Mouse (Mus musculus) liver, adult 2 months (tissue): ENCODE data around the gene Polr2l. TPM values are rescaled to one million over a fixed set of nuclear protein-coding genes. Genes with fewer than 3 reads are reported as not detected.

Source experiments
- DNase-seq: peaks from one replicate; pipeline ENCODE4 v3.0.0-alpha.2; 2011; ENCODE audit warnings: low read depth, low spot score; ENCODE audit errors: extremely low read depth
- H3K27ac ChIP-seq: fragments of 200-500 bp; replicated peaks from 2 replicates; pipeline ENCODE4 v1.5.1; 2012; ENCODE audit warnings: low read depth, mild to moderate bottlenecking, control low read depth, inconsistent platforms, low read length; ENCODE audit not compliant: insufficient read depth
- H3K27me3 ChIP-seq: fragments of 200-500 bp; 2 replicates; pipeline ENCODE4 v1.6.1; 2012; ENCODE audit warnings: mild to moderate bottlenecking, moderate library complexity, low read length, inconsistent platforms; ENCODE audit not compliant: control insufficient read depth, insufficient read depth
- H3K36me3 ChIP-seq: fragments of 200-500 bp; 2 replicates; pipeline ENCODE4 v1.6.1; 2012; ENCODE audit warnings: low read length, inconsistent platforms; ENCODE audit not compliant: control insufficient read depth, insufficient read depth
- H3K4me1 ChIP-seq: fragments of 200-500 bp; 2 replicates; pipeline ENCODE4 v1.6.1; 2011; ENCODE audit warnings: low read length; ENCODE audit not compliant: control insufficient read depth, insufficient read depth
- H3K4me3 ChIP-seq: fragments of 200-500 bp; 2 replicates; pipeline ENCODE4 v1.5.1; 2011; ENCODE audit warnings: low read depth, mild to moderate bottlenecking, control low read depth, low read length, moderate library complexity; ENCODE audit not compliant: insufficient read depth
- H3K79me2 ChIP-seq: fragments of 200-500 bp; 2 replicates; pipeline ENCODE4 v1.6.1; 2012; ENCODE audit warnings: inconsistent platforms, mild to moderate bottlenecking, low read length, moderate library complexity; ENCODE audit not compliant: control insufficient read depth, insufficient read depth
- H3K9ac ChIP-seq: fragments of 200-500 bp; 2 replicates; pipeline ENCODE4 v1.6.1; 2012; ENCODE audit warnings: low read depth, mild to moderate bottlenecking, control low read depth, inconsistent platforms, low read length
- CTCF ChIP-seq: fragments of 200-500 bp; IDR thresholded peaks from 2 replicates; pipeline ENCODE4 v1.5.1; 2011; ENCODE audit warnings: low read depth, low read length, control low read depth
- POLR2A ChIP-seq: fragments of 200-500 bp; IDR thresholded peaks from 2 replicates; pipeline ENCODE4 v1.6.1; 2011; ENCODE audit warnings: low read length, control low read depth; ENCODE audit not compliant: insufficient read depth; ENCODE audit errors: extremely low read depth
- WGBS: fragments of 180-500 bp; shearing (Covaris S2); methylation state at CpG from one replicate; pipeline ENCODE4 v1.1.7; 2018; 5-methylcytosine and 5-hydroxymethylcytosine counted together
- polyA plus RNA-seq: library from polyadenylated mRNA; depleted of rRNA; stranded (reverse); fragments of >200 nt; gene quantifications from 2 replicates; pipeline ENCODE4 v1.2.3, GENCODE M21; 2012
- total RNA-seq: library from RNA; depleted of rRNA; stranded (reverse); fragments of >200 nt; gene quantifications from 2 replicates; pipeline ENCODE4 v1.2.3, GENCODE M21; 2014

The Polr2l gene
- total and polyA plus RNA-seq, 2 experiments, result 41.1 to 42.8 TPM

GRCm38 (mm10) chr7:141457236-141457635 is 17.7 kb downstream of the Polr2l start:
- no peak for TF ChIP-seq CTCF
- no peak for TF ChIP-seq POLR2A

GRCm38 (mm10) chr7:141456739-141457138 is 18.2 kb downstream of the Polr2l start:
- Histone ChIP-seq H3K4me1 (peaks cover 18% of the 10 kb centered on the region; the same call in 1 of the 2 replicates), H3K27ac (peak overlapping the region; percentile 93)
- WGBS, result 22% methylated on average over 6 of the region's 6 CpGs

More at GRCm38 (mm10) chr7:141457236-141457635, 17.7 kb downstream of the Polr2l start:
- Histone ChIP-seq H3K4me3 (no peak overlapping the region), H3K79me2 (peaks cover 8% of the 10 kb centered on the region; the same call in 1 of the 2 replicates), H3K9ac (no peak overlapping the region), H3K4me1 (peaks cover 19% of the 10 kb centered on the region; the same call in 1 of the 2 replicates), H3K36me3 (peaks cover 19% of the 10 kb centered on the region; the same call in 1 of the 2 replicates), H3K27ac (no peak overlapping the region), H3K27me3 (no peaks in the 10 kb centered on the region)
- DNase-seq, result no peak
- 90% methylated on average over 14 of the region's 14 CpGs for WGBS

GRCm38 (mm10) chr7:141455610-141456314 is 19.2 kb downstream of the Polr2l start:
- TF ChIP-seq POLR2A, result peak; percentile 66
- no peak for TF ChIP-seq CTCF
- H3K4me3 ChIP-seq, result peak overlapping the region; percentile 91
- peak; percentile 92 for DNase-seq
- WGBS, result 0% methylated on average over 23 of the region's 23 CpGs
- H3K4me1 ChIP-seq, result peaks cover 18% of the 10 kb centered on the region; the same call in 1 of the 2 replicates
- H3K27ac ChIP-seq, result peak overlapping the region; percentile 93
- peaks cover 26% of the 10 kb centered on the region; the same call in 1 of the 2 replicates for H3K36me3 ChIP-seq
- peak overlapping the region; percentile 98 for H3K9ac ChIP-seq
- H3K79me2 ChIP-seq, result peaks cover 8% of the 10 kb centered on the region; the same call in 1 of the 2 replicates
- no peaks in the 10 kb centered on the region for H3K27me3 ChIP-seq

More at GRCm38 (mm10) chr7:141456739-141457138, 18.2 kb downstream of the Polr2l start:
- H3K79me2 ChIP-seq, result peaks cover 8% of the 10 kb centered on the region; the same call in 1 of the 2 replicates
- peak; percentile 62 for DNase-seq
- H3K36me3 ChIP-seq, result peaks cover 20% of the 10 kb centered on the region; the same call in 1 of the 2 replicates
- TF ChIP-seq CTCF, result no peak
- no peak for TF ChIP-seq POLR2A
- no peaks in the 10 kb centered on the region for H3K27me3 ChIP-seq
- H3K4me3 ChIP-seq, result peak overlapping the region; percentile 91; the same call in 1 of the 2 replicates
- peak overlapping the region; percentile 98; the same call in 1 of the 2 replicates for H3K9ac ChIP-seq

GRCm38 (mm10) chr7:141454967-141455551 is 19.9 kb downstream of the Polr2l start, which contains the start of gene Pnpla2:
Gene Pnpla2, plus strand, starts transcription at chr7:141455198.
- peak within 1 kb of the TSS; percentile 93 for H3K27ac ChIP-seq
- H3K4me1 ChIP-seq, result peaks cover 18% of the 10 kb centered on the region; the same call in 1 of the 2 replicates
- peak within 1 kb of the TSS; percentile 91 for H3K4me3 ChIP-seq
- H3K9ac ChIP-seq, result peak within 1 kb of the TSS; percentile 98
- DNase-seq, result peak; percentile 74
- WGBS, result under 1% methylated on average over 45 of the region's 45 CpGs
- H3K79me2 ChIP-seq, result peaks cover 8% of the 10 kb centered on the region; the same call in 1 of the 2 replicates
- no peaks in the 10 kb centered on the region for H3K27me3 ChIP-seq
- TF ChIP-seq CTCF, result no peak
- TF ChIP-seq POLR2A, result peak; percentile 99
- peaks cover 29% of the 10 kb centered on the region; the same call in 1 of the 2 replicates for H3K36me3 ChIP-seq

- no peak overlapping the region for H3K9ac ChIP-seq
- DNase-seq, result no peak
- H3K79me2 ChIP-seq, result peaks cover 8% of the 10 kb centered on the region; the same call in 1 of the 2 replicates
- TF ChIP-seq POLR2A (no peak), CTCF (no peak)
- H3K27ac ChIP-seq, result no peak overlapping the region
- no peak overlapping the region for H3K4me3 ChIP-seq
- 77% methylated on average over 2 of the region's 2 CpGs for WGBS
- no peaks in the 10 kb centered on the region for H3K27me3 ChIP-seq
- H3K4me1 ChIP-seq, result peaks cover 19% of the 10 kb centered on the region; the same call in 1 of the 2 replicates
- H3K36me3 ChIP-seq, result peaks cover 24% of the 10 kb centered on the region; the same call in 1 of the 2 replicates
Measured at GRCm38 (mm10) chr7:141453636-141454035, 21.3 kb downstream of the Polr2l start.
